Mouse (Mus musculus) ES-Bruce4 (cell line): ENCODE results near the gene Rp2.

Experiments
- CTCF ChIP-seq: IDR thresholded peaks from one replicate; pipeline ENCODE4 v1.8.1; 2011; ENCODE audit warnings: low read depth, low read length
- EP300 ChIP-seq: IDR thresholded peaks from 2 replicates; pipeline ENCODE4 v1.6.1; 2011; ENCODE audit warnings: low read depth, low read length; ENCODE audit not compliant: insufficient read depth
- POLR2A ChIP-seq: IDR thresholded peaks from one replicate; pipeline ENCODE4 v1.8.1; 2011; ENCODE audit warnings: low read length; ENCODE audit not compliant: insufficient read depth

DNA sequence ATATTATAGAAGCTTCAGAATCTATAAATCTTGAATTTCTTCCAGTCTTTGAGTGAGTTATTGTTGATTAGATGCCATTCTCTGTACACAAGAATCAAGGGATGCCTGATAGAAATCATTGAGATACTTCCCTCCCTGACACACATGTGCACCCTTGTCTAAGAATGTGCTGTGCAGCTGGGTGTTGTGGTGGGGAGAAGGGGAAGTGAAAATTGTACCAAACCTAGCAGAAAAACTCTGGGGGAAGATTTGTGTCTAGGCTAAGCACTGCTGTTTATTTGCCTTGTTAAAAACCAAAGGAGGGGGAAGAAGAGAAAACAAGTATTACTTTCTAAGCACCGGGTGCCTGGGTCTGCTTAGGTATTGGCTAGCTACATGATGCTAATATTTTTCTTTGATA, 9.0 kb upstream of the Rp2 start:
- TF ChIP-seq POLR2A (no peak), CTCF (no peak), EP300 (no peak)
